Comparison of ENCODE assay signal across 8 mouse cellular contexts in genomic region chrX:8206694-8207197, GRCm38 (mm10). TPM values are rescaled to one million over a fixed set of nuclear protein-coding genes. Genes with fewer than 3 reads are reported as not detected.
A peak's percentile ranks its signal among the peaks of the same experiment; 100 is the strongest.
DNase-seq lines count a peak whose midpoint lies in the region; ATAC-seq and TF ChIP-seq lines count a peak whose summit lies in the region.

No protein-coding gene starts in this region.

- H3K9ac ChIP-seq in embryonic facial prominence, embryonic 11.5 days (replicated peaks; ENCODE audit: low read length): no peak overlapping the region
- H3K9ac ChIP-seq in intestine, embryonic 15.5 days: no peak overlapping the region; the same call in 1 of the 2 replicates
- peak overlapping the region; percentile 52 for H3K9ac ChIP-seq in neural tube, embryonic 13.5 days

- 11% methylated on average over 11 of the region's 11 CpGs for WGBS in embryonic facial prominence, embryonic 11.5 days
- WGBS in intestine, embryonic 15.5 days: 18% methylated on average over 11 of the region's 11 CpGs
- WGBS in neural tube, embryonic 13.5 days: 25% methylated on average over 11 of the region's 11 CpGs

- TF ChIP-seq CTCF in left cerebral cortex, adult 2 months (IDR thresholded peaks at IDR 0.05): no peak

- no peaks in the 10 kb centered on the region for H3K27me3 ChIP-seq in embryonic facial prominence, embryonic 11.5 days (ENCODE audit: control insufficient read depth, insufficient read depth, low read length)
- H3K27me3 ChIP-seq in intestine, embryonic 15.5 days (replicated peaks): no peaks in the 10 kb centered on the region
- no peaks in the 10 kb centered on the region for H3K27me3 ChIP-seq in neural tube, embryonic 13.5 days

- no peak for ATAC-seq in embryonic facial prominence, embryonic 11.5 days (replicated peaks; ENCODE audit: insufficient number of reproducible peaks, low FRiP score, low TSS enrichment, low read depth)
- peak; percentile 55 for ATAC-seq in intestine, embryonic 15.5 days
- peak; percentile 33; the same call in 1 of the 2 replicates for ATAC-seq in neural tube, embryonic 13.5 days (ENCODE audit: low read depth)
- no peak for ATAC-seq in megakaryocyte progenitor cell, adult 5-6 weeks (replicated peaks; ENCODE audit: poor library complexity)

- DNase-seq in left cerebral cortex, adult 2 months (ENCODE audit: extremely low spot score in 1 of 2, low spot score in 2 of 2): no peak
- DNase-seq in left cerebral cortex, postnatal 10 days (ENCODE audit: extremely low spot score in 1 of 2, low spot score in 2 of 2): no peak
- DNase-seq in embryonic facial prominence, embryonic 11.5 days (ENCODE audit: low spot score): no peak
- DNase-seq in left cerebral cortex, adult 9 months (ENCODE audit: low spot score in 2 of 2): no peak
- DNase-seq in adrenal gland, adult 2 months: no peak

- intact Hi-C loops in left cerebral cortex, adult 2 months (cut with DNase I): no loop called here
- intact Hi-C loops in left cerebral cortex, postnatal 10 days (cut with DNase I): loop anchor here (5.0 kb wide), 1 partner anchor 41 kb away; no protein-coding TSS in a partner anchor

- peak overlapping the region; percentile 92 for H3K27ac ChIP-seq in left cerebral cortex, adult 2 months
- H3K27ac ChIP-seq in embryonic facial prominence, embryonic 11.5 days (replicated peaks; ENCODE audit: low read depth, low read length): no peak overlapping the region
- no peak overlapping the region for H3K27ac ChIP-seq in intestine, embryonic 15.5 days
- H3K27ac ChIP-seq in neural tube, embryonic 13.5 days (replicated peaks): 0 out of 2 replicates have a peak overlapping the region, but pooled peaks have one; percentile 23

- no peaks in the 10 kb centered on the region for H3K4me1 ChIP-seq in embryonic facial prominence, embryonic 11.5 days (ENCODE audit: control insufficient read depth, insufficient read depth, low read length)
- no peaks in the 10 kb centered on the region for H3K4me1 ChIP-seq in intestine, embryonic 15.5 days (replicated peaks)
- H3K4me1 ChIP-seq in neural tube, embryonic 13.5 days (replicated peaks): peaks cover 5% of the 10 kb centered on the region

- H3K36me3 ChIP-seq in embryonic facial prominence, embryonic 11.5 days (replicated peaks; ENCODE audit: control insufficient read depth, insufficient read depth, low read depth, low read length): no peaks in the 10 kb centered on the region
- no peaks in the 10 kb centered on the region for H3K36me3 ChIP-seq in intestine, embryonic 15.5 days
- H3K36me3 ChIP-seq in neural tube, embryonic 13.5 days: 0 out of 2 replicates have a peak, but pooled peaks cover 6% of the 10 kb centered on the region

- H3K4me2 ChIP-seq in embryonic facial prominence, embryonic 11.5 days (ENCODE audit: low read depth, low read length): peak overlapping the region; percentile 42
- H3K4me2 ChIP-seq in intestine, embryonic 15.5 days (replicated peaks): peak overlapping the region; percentile 65
- H3K4me2 ChIP-seq in neural tube, embryonic 13.5 days: peak overlapping the region; percentile 60

- peak overlapping the region; percentile 56 for H3K4me3 ChIP-seq in left cerebral cortex, adult 2 months
- peak overlapping the region; percentile 50 for H3K4me3 ChIP-seq in embryonic facial prominence, embryonic 11.5 days (ENCODE audit: low read depth, low read length)
- peak overlapping the region; percentile 49 for H3K4me3 ChIP-seq in intestine, embryonic 15.5 days (replicated peaks)
- H3K4me3 ChIP-seq in neural tube, embryonic 13.5 days: peak overlapping the region; percentile 52

- no peaks in the 10 kb centered on the region for H3K9me3 ChIP-seq in embryonic facial prominence, embryonic 11.5 days (replicated peaks; ENCODE audit: control insufficient read depth, low read length)
- H3K9me3 ChIP-seq in intestine, embryonic 15.5 days: no peaks in the 10 kb centered on the region
- no peaks in the 10 kb centered on the region for H3K9me3 ChIP-seq in neural tube, embryonic 13.5 days

RNA-seq across cellular contexts. Expression of gene Porcn, which starts 0.4 kb away (rescaled TPM):
- total RNA-seq in left cerebral cortex, adult 2 months (2021): 10 to 100 TPM; 74.7 to 84.7 TPM
- 10 to 100 TPM; 65.8 to 67.9 TPM for total RNA-seq in left cerebral cortex, postnatal 10 days (2021)
- polyA plus RNA-seq in embryonic facial prominence, embryonic 11.5 days (2014; fragmentation: Nextera tagmentation; extraction: Ambion mirVana): 10.2 and 14.2 TPM in 2 replicates
- 7.2 and 7.4 TPM in 2 replicates for polyA plus RNA-seq in intestine, embryonic 15.5 days (2015; fragmentation: Nextera tagmentation; extraction: Ambion mirVana)
- polyA plus RNA-seq in neural tube, embryonic 13.5 days (2015; fragmentation: Nextera tagmentation; extraction: Ambion mirVana): 40.9 and 47.3 TPM in 2 replicates
- 0.32 and 0.49 TPM in 2 replicates for total RNA-seq in megakaryocyte progenitor cell, adult 5-6 weeks (2015)
- total RNA-seq in megakaryocyte progenitor cell, adult 5-6 weeks (2017): not detected in 2 replicates
- 1 to 10 TPM; 7.1 to 8.7 TPM for total RNA-seq in adrenal gland, adult 2 months (2021)
- polyA plus RNA-seq in adrenal gland, adult 2 months (2012; rRNA removed): 38.0 and 43.0 TPM in 2 replicates

RNA-seq across cellular contexts. Expression of gene Ebp, which starts 13.4 kb away (rescaled TPM):
- 10 to 100 TPM; 34.8 to 35.7 TPM for total RNA-seq in left cerebral cortex, adult 2 months (2021)
- 10 to 100 TPM; 27.5 to 29.8 TPM for total RNA-seq in left cerebral cortex, postnatal 10 days (2021)
- polyA plus RNA-seq in embryonic facial prominence, embryonic 11.5 days (2014; fragmentation: Nextera tagmentation; extraction: Ambion mirVana): 33.2 and 37.0 TPM in 2 replicates
- 83.7 and 85.1 TPM in 2 replicates for polyA plus RNA-seq in intestine, embryonic 15.5 days (2015; fragmentation: Nextera tagmentation; extraction: Ambion mirVana)
- polyA plus RNA-seq in neural tube, embryonic 13.5 days (2015; fragmentation: Nextera tagmentation; extraction: Ambion mirVana): 27.2 and 35.5 TPM in 2 replicates
- total RNA-seq in megakaryocyte progenitor cell, adult 5-6 weeks (2015): 53.5 and 55.4 TPM in 2 replicates
- total RNA-seq in megakaryocyte progenitor cell, adult 5-6 weeks (2017): 81.8 and 96.9 TPM in 2 replicates
- 100 to 1,000 TPM in 1 of 2 experiments, 10 to 100 TPM in 1; 55.1 to 112 TPM for total RNA-seq in adrenal gland, adult 2 months (2021)
- polyA plus RNA-seq in adrenal gland, adult 2 months (2012; rRNA removed): 170 and 218 TPM in 2 replicates

RNA-seq across cellular contexts. Expression of gene Tbc1d25, which starts 30.8 kb away (rescaled TPM):
- total RNA-seq in left cerebral cortex, adult 2 months (2021): 10 to 100 TPM; 14.5 to 16.6 TPM
- 10 to 100 TPM; 14.4 to 17.7 TPM for total RNA-seq in left cerebral cortex, postnatal 10 days (2021)
- polyA plus RNA-seq in embryonic facial prominence, embryonic 11.5 days (2014; fragmentation: Nextera tagmentation; extraction: Ambion mirVana): 11.3 and 14.1 TPM in 2 replicates
- polyA plus RNA-seq in intestine, embryonic 15.5 days (2015; fragmentation: Nextera tagmentation; extraction: Ambion mirVana): 10.3 and 10.6 TPM in 2 replicates
- 20.5 and 21.2 TPM in 2 replicates for polyA plus RNA-seq in neural tube, embryonic 13.5 days (2015; fragmentation: Nextera tagmentation; extraction: Ambion mirVana)
- total RNA-seq in megakaryocyte progenitor cell, adult 5-6 weeks (2015): 9.8 and 13.9 TPM in 2 replicates
- 5.5 and 5.8 TPM in 2 replicates for total RNA-seq in megakaryocyte progenitor cell, adult 5-6 weeks (2017)
- total RNA-seq in adrenal gland, adult 2 months (2021): 1 to 10 TPM; 8.8 to 9.6 TPM
- polyA plus RNA-seq in adrenal gland, adult 2 months (2012; rRNA removed): 11.1 and 12.9 TPM in 2 replicates

RNA-seq across cellular contexts. Expression of gene Ftsj1, which starts 45.5 kb away (rescaled TPM):
- 10 to 100 TPM; 23.8 to 24.3 TPM for total RNA-seq in left cerebral cortex, adult 2 months (2021)
- total RNA-seq in left cerebral cortex, postnatal 10 days (2021): 10 to 100 TPM; 22.9 to 27.5 TPM
- polyA plus RNA-seq in embryonic facial prominence, embryonic 11.5 days (2014; fragmentation: Nextera tagmentation; extraction: Ambion mirVana): 46.2 and 49.1 TPM in 2 replicates
- polyA plus RNA-seq in intestine, embryonic 15.5 days (2015; fragmentation: Nextera tagmentation; extraction: Ambion mirVana): 33.0 and 34.8 TPM in 2 replicates
- polyA plus RNA-seq in neural tube, embryonic 13.5 days (2015; fragmentation: Nextera tagmentation; extraction: Ambion mirVana): 45.5 and 49.2 TPM in 2 replicates
- total RNA-seq in megakaryocyte progenitor cell, adult 5-6 weeks (2015): 28.1 and 36.6 TPM in 2 replicates
- 23.7 and 25.1 TPM in 2 replicates for total RNA-seq in megakaryocyte progenitor cell, adult 5-6 weeks (2017)
- total RNA-seq in adrenal gland, adult 2 months (2021): 10 to 100 TPM; 21.7 to 23.5 TPM
- polyA plus RNA-seq in adrenal gland, adult 2 months (2012; rRNA removed): 26.1 and 37.8 TPM in 2 replicates

Comparison
In these comparisons a context has a peak if more than half of its experiments do, and no peak if none do; other contexts are left out.
1. H3K27ac ChIP-seq: peak in left cerebral cortex, adult 2 months (single experiment) and neural tube, embryonic 13.5 days (single experiment); none in embryonic facial prominence, embryonic 11.5 days (single experiment) and intestine, embryonic 15.5 days (single experiment).
2. ATAC-seq: peak in intestine, embryonic 15.5 days (single experiment) and neural tube, embryonic 13.5 days (single experiment); none in embryonic facial prominence, embryonic 11.5 days (single experiment) and megakaryocyte progenitor cell, adult 5-6 weeks (single experiment).
3. RNA of gene Porcn, which starts 0.4 kb away (total RNA-seq): 74.7 to 84.7 TPM in left cerebral cortex, adult 2 months and 65.8 to 67.9 TPM in left cerebral cortex, postnatal 10 days; 7.1 to 8.7 TPM in adrenal gland, adult 2 months and 0.32 to 0.49 TPM in megakaryocyte progenitor cell, adult 5-6 weeks; every median in the first group is over 4 times any median in the second.
4. Peak in every context shown above with its lines, with median percentiles within 50 percentile points of each other: H3K4me3 ChIP-seq and H3K4me2 ChIP-seq.